Mouse (Mus musculus) neural tube, embryonic 12.5 days (tissue): ENCODE results near the gene Rnpep. TPM values are rescaled to one million over a fixed set of nuclear protein-coding genes. Genes with fewer than 3 reads are reported as not detected.

Experiments
- ATAC-seq: fragments of 200-750 bp; cut with Nextera tagmentation; 2 replicates; pipeline ENCODE4 v1.8.0; 2017; ENCODE audit warnings: low read depth, mild to moderate bottlenecking, moderate TSS enrichment, moderate library complexity; ENCODE audit not compliant: low FRiP score
- H3K27ac ChIP-seq: fragments of 300-500 bp; sonication (generic); 2 replicates; pipeline ENCODE4 v1.5.1; 2016
- H3K27me3 ChIP-seq: fragments of 300-500 bp; sonication (generic); replicated peaks from 2 replicates; pipeline ENCODE4 v1.6.1; 2016; ENCODE audit warnings: mild to moderate bottlenecking
- H3K36me3 ChIP-seq: fragments of 300-500 bp; sonication (generic); 2 replicates; pipeline ENCODE4 v1.6.1; 2016; ENCODE audit warnings: mild to moderate bottlenecking
- H3K4me1 ChIP-seq: fragments of 300-500 bp; sonication (generic); 2 replicates; pipeline ENCODE4 v1.6.1; 2016
- H3K4me2 ChIP-seq: fragments of 300-500 bp; sonication (generic); replicated peaks from 2 replicates; pipeline ENCODE4 v1.6.1; 2016; ENCODE audit warnings: mild to moderate bottlenecking
- H3K4me3 ChIP-seq: fragments of 300-500 bp; sonication (generic); 2 replicates; pipeline ENCODE4 v1.5.1; 2016
- H3K9ac ChIP-seq: fragments of 300-500 bp; sonication (generic); 2 replicates; pipeline ENCODE4 v1.6.1; 2016; ENCODE audit warnings: mild to moderate bottlenecking
- H3K9me3 ChIP-seq: fragments of 300-500 bp; sonication (generic); 2 replicates; pipeline ENCODE4 v1.6.1; 2016; ENCODE audit warnings: mild to moderate bottlenecking
- WGBS: fragments of 180-500 bp; shearing (Covaris S2); methylation state at CpG from one replicate; pipeline ENCODE4 v1.1.7; 2016; 5-methylcytosine and 5-hydroxymethylcytosine counted together
- polyA plus RNA-seq: library from polyadenylated mRNA; unstranded; fragments of >200 nt; fragmentation: Nextera tagmentation; extraction: Ambion mirVana; gene quantifications from 2 replicates; pipeline ENCODE4 v1.2.1, GENCODE M21; 2016

Rnpep gene
- polyA plus RNA-seq, result 102 and 106 TPM in 2 replicates

DNA sequence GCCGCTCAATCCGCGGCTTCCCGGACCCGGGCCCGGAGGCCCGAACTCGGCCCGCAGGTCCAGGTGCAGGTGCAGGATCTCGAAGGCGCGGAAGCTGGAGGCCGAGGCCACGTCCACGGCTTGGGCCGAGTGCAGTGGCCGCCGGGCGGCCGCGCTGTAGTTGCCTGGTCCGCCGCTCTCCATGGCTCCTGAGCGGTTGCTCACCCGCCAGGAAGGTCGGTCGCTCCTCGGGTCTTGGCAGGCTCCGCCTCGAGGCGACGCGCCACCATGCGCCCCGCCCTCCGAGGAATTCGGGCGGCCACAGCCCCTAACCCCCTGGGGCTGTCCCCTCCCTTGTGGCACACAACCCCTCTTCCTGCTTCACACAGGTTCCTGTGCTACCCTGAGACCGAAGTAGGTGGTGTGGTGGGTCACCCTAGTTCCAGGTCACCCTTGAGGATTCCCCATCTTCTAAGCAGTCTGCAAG, at the start of gene Rnpep:
Gene Rnpep, minus strand, starts transcription at position 259 of the 466 bp plus-strand sequence.
- no peaks in the 10 kb centered on the region for H3K27me3 ChIP-seq
- H3K36me3 ChIP-seq, result 0 out of 2 replicates have a peak, but pooled peaks cover 1% of the 10 kb centered on the region
- peak within 1 kb of the TSS; percentile 67 for H3K4me2 ChIP-seq
- ATAC-seq, result peak; percentile 90
- no peaks in the 10 kb centered on the region for H3K9me3 ChIP-seq
- peak within 1 kb of the TSS; percentile 87 for H3K9ac ChIP-seq
- peaks cover 17% of the 10 kb centered on the region; the same call in 1 of the 2 replicates for H3K4me1 ChIP-seq
- under 1% methylated on average over 39 of the region's 39 CpGs for WGBS
- H3K27ac ChIP-seq, result peak within 1 kb of the TSS; percentile 58
- H3K4me3 ChIP-seq, result peak within 1 kb of the TSS; percentile 70

DNA sequence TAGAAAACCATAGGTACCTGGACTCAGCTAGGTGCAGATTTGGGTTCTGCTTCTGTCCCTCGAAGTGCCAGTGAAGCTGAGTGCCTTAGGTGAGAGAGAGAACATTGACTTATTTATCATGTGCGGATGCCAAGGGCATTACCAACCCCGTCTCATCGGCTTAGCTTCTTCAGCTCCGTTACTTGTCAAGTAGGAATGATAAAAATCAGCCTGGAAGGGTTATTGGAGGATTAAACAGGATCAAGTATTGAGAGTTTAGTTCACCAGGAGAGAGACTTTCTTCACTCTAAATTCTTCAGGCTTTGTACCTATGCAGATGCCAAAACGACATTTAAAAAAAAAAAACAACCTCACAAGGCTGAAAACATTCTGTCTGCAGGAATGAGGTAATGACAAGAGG, 46.7 kb upstream of the Rnpep start:
- no peaks in the 10 kb centered on the region for H3K27me3 ChIP-seq
- 81% methylated on average over 6 of the region's 6 CpGs for WGBS
- H3K4me3 ChIP-seq, result no peak overlapping the region
- no peak overlapping the region for H3K27ac ChIP-seq
- H3K4me1 ChIP-seq, result no peaks in the 10 kb centered on the region
- H3K9me3 ChIP-seq, result no peaks in the 10 kb centered on the region
- no peak overlapping the region for H3K4me2 ChIP-seq
- ATAC-seq, result no peak
- no peak overlapping the region for H3K9ac ChIP-seq
- H3K36me3 ChIP-seq, result no peaks in the 10 kb centered on the region

DNA sequence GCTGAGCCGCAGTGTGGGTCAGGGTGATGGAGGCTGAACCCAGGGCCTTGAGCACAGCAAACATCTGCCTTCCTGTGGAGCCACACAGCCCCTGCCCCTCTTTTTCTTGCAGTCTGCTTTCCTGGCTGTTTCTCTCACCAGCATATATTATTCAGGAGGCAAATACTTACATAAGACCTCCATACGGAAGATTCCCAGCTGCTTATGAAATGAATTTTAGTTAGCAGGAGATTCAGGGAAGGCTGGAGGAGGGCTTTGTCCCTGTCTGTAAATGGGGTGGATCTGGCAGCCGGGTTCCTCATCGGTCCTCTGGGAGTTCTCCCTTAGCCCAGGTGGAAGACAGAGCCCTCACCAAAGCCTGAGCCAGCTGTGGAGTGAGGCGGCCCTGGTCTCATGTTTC, 44.5 kb upstream of the Rnpep start:
- H3K4me2 ChIP-seq, result no peak overlapping the region
- no peak overlapping the region for H3K4me3 ChIP-seq
- H3K36me3 ChIP-seq, result no peaks in the 10 kb centered on the region
- no peak overlapping the region for H3K9ac ChIP-seq
- no peak for ATAC-seq
- no peak overlapping the region for H3K27ac ChIP-seq
- H3K27me3 ChIP-seq, result peaks cover 5% of the 10 kb centered on the region; the same call in 1 of the 2 replicates
- WGBS, result 72% methylated on average over 5 of the region's 5 CpGs
- no peaks in the 10 kb centered on the region; the same call in 1 of the 2 replicates for H3K4me1 ChIP-seq
- H3K9me3 ChIP-seq, result no peaks in the 10 kb centered on the region

- H3K27me3 ChIP-seq, result peaks cover 8% of the 10 kb centered on the region
- H3K4me3 ChIP-seq, result no peak overlapping the region
- H3K27ac ChIP-seq, result no peak overlapping the region
- no peak overlapping the region for H3K9ac ChIP-seq
- no peaks in the 10 kb centered on the region; the same call in 1 of the 2 replicates for H3K4me1 ChIP-seq
- no peaks in the 10 kb centered on the region for H3K36me3 ChIP-seq
- 74% methylated on average over 2 of the region's 2 CpGs for WGBS
- no peak overlapping the region for H3K4me2 ChIP-seq
- ATAC-seq, result no peak
- no peaks in the 10 kb centered on the region for H3K9me3 ChIP-seq
Observed at GRCm38 (mm10) chr1:135325934-135326333, 42.0 kb upstream of the Rnpep start.

DNA sequence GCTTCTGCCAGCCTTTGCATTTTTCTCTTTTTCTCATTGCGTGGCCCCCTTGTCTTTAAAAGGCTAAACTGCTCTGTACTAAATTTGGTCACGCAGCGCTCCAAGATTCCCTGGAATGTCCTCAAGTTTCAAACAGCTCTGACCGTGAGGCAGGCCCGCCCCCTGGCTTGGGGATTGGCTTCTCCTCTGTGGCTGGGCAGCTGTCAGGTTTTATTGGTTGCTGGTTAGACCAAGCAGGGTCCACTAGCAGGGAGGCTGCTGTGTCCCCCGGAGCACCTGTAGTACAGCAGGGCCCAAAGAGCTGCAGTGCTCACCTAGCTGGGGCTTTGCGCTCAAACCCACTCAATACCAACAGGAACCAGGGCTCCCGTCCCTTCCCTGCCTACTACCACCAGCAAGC, 40.7 kb upstream of the Rnpep start, which contains the start of gene Lmod1:
Gene Lmod1, plus strand, starts transcription at position 237 of the 400 bp plus-strand sequence.
- H3K27ac ChIP-seq, result no peak within 1 kb of the TSS
- ATAC-seq, result no peak
- H3K36me3 ChIP-seq, result no peaks in the 10 kb centered on the region
- H3K27me3 ChIP-seq, result peaks cover 8% of the 10 kb centered on the region
- no peaks in the 10 kb centered on the region; the same call in 1 of the 2 replicates for H3K4me1 ChIP-seq
- H3K9ac ChIP-seq, result no peak within 1 kb of the TSS
- H3K4me3 ChIP-seq, result no peak within 1 kb of the TSS
- no peaks in the 10 kb centered on the region for H3K9me3 ChIP-seq
- peak within 1 kb of the TSS; percentile 28; the same call in 1 of the 2 replicates for H3K4me2 ChIP-seq
- WGBS, result 14% methylated on average over 8 of the region's 8 CpGs

- Histone ChIP-seq H3K9me3 (no peaks in the 10 kb centered on the region), H3K4me3 (no peak overlapping the region), H3K27me3 (peaks cover 8% of the 10 kb centered on the region), H3K9ac (no peak overlapping the region), H3K27ac (no peak overlapping the region), H3K4me2 (no peak overlapping the region), H3K36me3 (no peaks in the 10 kb centered on the region), H3K4me1 (no peaks in the 10 kb centered on the region; the same call in 1 of the 2 replicates)
- 82% methylated on average over 7 of the region's 7 CpGs for WGBS
- ATAC-seq, result no peak
Observed at GRCm38 (mm10) chr1:135323367-135323901, 39.5 kb upstream of the Rnpep start.

GRCm38 (mm10) chr1:135313284-135314031, 29.6 kb upstream of the Rnpep start, which contains the start of gene Timm17a:
Timm17a (minus strand) TSS chr1:135313778.
- Histone ChIP-seq H3K4me2 (peak within 1 kb of the TSS; percentile 79), H3K9me3 (no peaks in the 10 kb centered on the region), H3K4me3 (peak within 1 kb of the TSS; percentile 93), H3K27me3 (0 out of 2 replicates have a peak, but pooled peaks cover 4% of the 10 kb centered on the region), H3K27ac (peak within 1 kb of the TSS; percentile 66), H3K9ac (peak within 1 kb of the TSS; percentile 96), H3K4me1 (peaks cover 23% of the 10 kb centered on the region), H3K36me3 (peaks cover 12% of the 10 kb centered on the region)
- ATAC-seq, result peak; percentile 100
- WGBS, result 0% methylated on average over 51 of the region's 51 CpGs

DNA sequence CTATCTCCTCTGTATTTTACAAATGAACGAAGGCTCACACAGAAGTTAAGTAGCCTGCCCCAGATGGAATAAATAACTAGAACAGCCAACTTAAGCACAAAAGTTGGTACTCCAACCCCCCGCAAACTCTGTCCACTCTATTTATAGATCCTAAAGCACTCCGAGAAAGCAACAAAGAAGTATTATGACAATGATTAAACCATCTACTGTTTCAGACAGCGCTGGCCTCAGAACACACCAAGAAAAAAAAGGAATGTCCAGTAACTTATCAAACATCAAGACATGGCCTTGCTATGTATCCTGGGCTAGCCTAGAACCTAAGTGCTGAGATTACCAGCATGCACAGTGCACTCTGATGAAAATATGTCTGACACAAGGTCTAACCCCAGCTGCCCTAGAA, 28.3 kb upstream of the Rnpep start:
- 0 out of 2 replicates have a peak, but pooled peaks cover 4% of the 10 kb centered on the region for H3K27me3 ChIP-seq
- peak overlapping the region; percentile 79 for H3K4me2 ChIP-seq
- no peak overlapping the region for H3K27ac ChIP-seq
- H3K4me1 ChIP-seq, result peaks cover 23% of the 10 kb centered on the region
- H3K9me3 ChIP-seq, result no peaks in the 10 kb centered on the region
- WGBS, result 90% methylated on average over 4 of the region's 4 CpGs
- H3K4me3 ChIP-seq, result peak overlapping the region; percentile 93
- no peak overlapping the region for H3K9ac ChIP-seq
- no peak for ATAC-seq
- peaks cover 25% of the 10 kb centered on the region for H3K36me3 ChIP-seq

DNA sequence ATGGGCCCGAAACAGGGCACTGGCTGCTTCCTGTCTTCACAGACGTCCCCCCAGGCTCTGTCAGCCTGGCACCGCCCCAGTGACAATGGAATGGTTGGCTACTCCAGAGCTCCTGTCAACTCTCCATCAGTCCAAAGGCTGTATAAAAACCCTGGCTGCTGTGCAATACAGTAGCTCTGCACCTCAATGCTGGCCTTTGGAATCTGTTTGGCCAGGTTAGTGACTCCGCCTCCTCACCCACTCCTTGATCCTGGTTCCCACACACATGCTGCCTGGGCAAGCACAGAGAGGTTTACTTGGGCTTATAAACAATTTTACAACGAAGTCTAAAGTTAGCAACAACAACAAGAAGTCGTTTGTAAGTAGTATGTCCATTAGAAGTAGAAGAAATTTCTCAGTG, 27.5 kb upstream of the Rnpep start:
- H3K9me3 ChIP-seq, result no peaks in the 10 kb centered on the region
- 0 out of 2 replicates have a peak, but pooled peaks cover 1% of the 10 kb centered on the region for H3K27me3 ChIP-seq
- H3K4me1 ChIP-seq, result peaks cover 23% of the 10 kb centered on the region
- 83% methylated on average over 6 of the region's 6 CpGs for WGBS
- H3K36me3 ChIP-seq, result peaks cover 32% of the 10 kb centered on the region
- H3K27ac ChIP-seq, result no peak overlapping the region
- no peak overlapping the region for H3K9ac ChIP-seq
- ATAC-seq, result no peak
- H3K4me2 ChIP-seq, result no peak overlapping the region
- no peak overlapping the region for H3K4me3 ChIP-seq

DNA sequence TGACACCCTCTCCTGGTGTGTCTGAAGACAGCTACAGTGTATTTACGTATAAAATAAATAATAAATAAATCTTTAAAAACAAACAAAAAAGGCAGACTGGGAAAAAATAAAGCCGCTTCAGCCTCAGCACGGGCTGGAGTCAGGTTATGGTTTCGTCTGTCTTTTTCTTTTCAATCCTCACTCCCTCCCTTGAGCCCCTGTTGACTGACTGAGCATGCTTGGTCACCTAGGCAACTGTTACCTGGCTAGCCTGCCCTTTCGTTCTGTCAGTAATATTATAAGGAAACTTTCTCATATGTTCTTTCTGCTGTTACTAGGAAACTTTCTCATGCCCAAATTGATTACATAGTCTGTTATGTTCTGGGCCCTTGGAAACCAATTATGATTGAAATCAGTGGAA, 7.0 kb upstream of the Rnpep start:
- H3K4me3 ChIP-seq, result no peak overlapping the region
- H3K4me2 ChIP-seq, result no peak overlapping the region
- WGBS, result 82% methylated on average over 5 of the region's 5 CpGs
- H3K27me3 ChIP-seq, result no peaks in the 10 kb centered on the region
- no peak overlapping the region for H3K9ac ChIP-seq
- no peaks in the 10 kb centered on the region for H3K9me3 ChIP-seq
- H3K27ac ChIP-seq, result no peak overlapping the region
- no peak for ATAC-seq
- peaks cover 17% of the 10 kb centered on the region for H3K36me3 ChIP-seq
- no peaks in the 10 kb centered on the region for H3K4me1 ChIP-seq

DNA sequence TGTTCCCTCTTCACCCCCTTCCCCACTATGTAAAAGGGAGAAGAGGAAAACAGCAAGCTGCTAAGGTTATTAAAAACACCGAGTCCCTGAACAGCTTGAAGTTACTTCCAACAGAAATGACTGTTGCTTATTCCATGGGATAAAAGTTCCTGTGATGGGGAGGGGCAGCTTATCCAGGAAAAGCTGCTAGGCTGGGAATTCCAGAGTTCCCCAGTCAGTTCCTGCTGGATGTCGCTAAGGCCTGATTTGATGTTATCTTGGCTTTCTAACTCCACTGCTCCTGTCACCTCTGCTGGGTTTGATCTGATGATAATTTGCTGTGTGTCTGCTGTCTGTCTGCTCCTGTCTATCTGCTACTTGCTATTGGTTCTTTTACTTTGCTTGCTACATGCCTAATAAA, 2.4 kb upstream of the Rnpep start:
- 81% methylated on average over 2 of the region's 2 CpGs for WGBS
- peaks cover 13% of the 10 kb centered on the region; the same call in 1 of the 2 replicates for H3K4me1 ChIP-seq

DNA sequence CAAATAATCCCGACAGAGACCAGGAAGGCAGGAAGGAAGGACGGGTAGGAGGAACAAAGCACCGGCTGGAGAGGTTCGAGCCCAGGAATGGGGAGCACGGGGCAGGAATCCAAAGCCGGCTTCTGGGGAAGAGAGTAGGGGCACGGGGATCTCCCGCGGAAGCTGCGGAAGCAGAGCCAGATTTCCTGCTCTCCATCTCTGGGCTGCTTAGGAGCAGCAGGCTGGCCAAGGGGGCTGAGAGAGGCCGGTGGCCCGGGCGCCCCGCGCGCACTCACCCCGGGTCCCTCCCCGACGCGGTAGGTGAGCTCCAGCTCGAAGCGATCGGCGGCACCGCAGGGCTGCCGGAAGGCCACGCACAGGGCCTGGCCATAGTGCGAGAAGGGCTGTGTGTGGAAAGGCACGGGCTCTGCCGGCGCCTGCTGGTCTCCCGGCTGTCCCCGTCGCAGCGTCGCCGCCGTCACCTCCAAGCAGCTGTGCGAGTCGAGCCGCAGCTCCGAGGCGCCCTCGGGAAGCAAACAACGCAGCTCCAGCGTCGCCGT, 528 bp downstream of the Rnpep start:
- H3K4me1 ChIP-seq, result peaks cover 17% of the 10 kb centered on the region; the same call in 1 of the 2 replicates
- H3K27ac ChIP-seq, result peak overlapping the region; percentile 58
- peak; percentile 84 for ATAC-seq
- WGBS, result under 1% methylated on average over 48 of the region's 48 CpGs
- H3K4me3 ChIP-seq, result peak overlapping the region; percentile 70
- H3K36me3 ChIP-seq, result peaks cover 7% of the 10 kb centered on the region; the same call in 1 of the 2 replicates
- no peaks in the 10 kb centered on the region for H3K27me3 ChIP-seq
- H3K9ac ChIP-seq, result peak overlapping the region; percentile 87
- H3K4me2 ChIP-seq, result peak overlapping the region; percentile 67
- no peaks in the 10 kb centered on the region for H3K9me3 ChIP-seq

More for the DNA sequence above, 2.4 kb upstream of the Rnpep start:
- no peak for ATAC-seq
- Histone ChIP-seq H3K4me2 (no peak overlapping the region), H3K9me3 (no peaks in the 10 kb centered on the region), H3K27me3 (no peaks in the 10 kb centered on the region), H3K36me3 (no peaks in the 10 kb centered on the region), H3K4me3 (no peak overlapping the region), H3K9ac (no peak overlapping the region), H3K27ac (no peak overlapping the region)
